Mouse (Mus musculus) gastrocnemius, adult 2 months (tissue): Measurements from ENCODE around the gene Naa60. TPM values are rescaled to one million over a fixed set of nuclear protein-coding genes. Genes with fewer than 3 reads are reported as not detected.

Experiments used
- DNase-seq: peaks from one replicate; pipeline ENCODE4 v3.0.0; 2022
- H3K27ac ChIP-seq: fragments of 200-600 bp; 2 replicates; pipeline ENCODE4 v1.8.1; 2022; ENCODE audit warnings: mild to moderate bottlenecking
- H3K4me3 ChIP-seq: fragments of 200-600 bp; 2 replicates; pipeline ENCODE4 v1.8.1; 2022; ENCODE audit warnings: mild to moderate bottlenecking, moderate library complexity
- CTCF ChIP-seq: fragments of 200-600 bp; IDR thresholded peaks from 2 replicates; pipeline ENCODE4 v1.8.1; 2022; ENCODE audit warnings: antibody characterized with exemption, mild to moderate bottlenecking, moderate library complexity
- intact Hi-C: fragments of 180-260 bp; cut with DNase I; formaldehyde crosslinking; loops from one replicate; pipeline ENCODE4 v1.15.1; 2025
- microRNA-seq: library from miRNA; unstranded; fragments of <30 nt; microRNA quantifications from one replicate; pipeline ENCODE4 v1.2.0, GENCODE M21; 2021
- total RNA-seq, 2 experiments: library from RNA; stranded (reverse); gene quantifications; 2 replicates each; pipeline ENCODE4 v1.2.3; 2021

Gene Naa60
- total RNA-seq, 2 experiments from 2014 or later, result 29.7 to 45.7 TPM

- peak overlapping the region; percentile 69; the same call in 1 of the 2 replicates for H3K27ac ChIP-seq
- no peak for TF ChIP-seq CTCF
- no peak overlapping the region; the same call in 1 of the 2 replicates for H3K4me3 ChIP-seq
- no peak for DNase-seq
- intact Hi-C loops, result no loop called here
Measured at GRCm38 (mm10) chr16:3896046-3896445, 23.9 kb downstream of the Naa60 start.

- intact Hi-C loops, result no loop called here
- Histone ChIP-seq H3K4me3 (no peak overlapping the region), H3K27ac (no peak overlapping the region; the same call in 1 of the 2 replicates)
- no peak for DNase-seq
- TF ChIP-seq CTCF, result no peak
Measured at GRCm38 (mm10) chr16:3896553-3896952, 24.4 kb downstream of the Naa60 start.

GRCm38 (mm10) chr16:3907471-3907870, 35.3 kb downstream of the Naa60 start:
- intact Hi-C loops, result loop anchor here (2.0 kb wide), 1 partner anchor 61 kb away; the partner anchor contains the start of gene Zfp174
- H3K4me3 ChIP-seq, result no peak overlapping the region
- DNase-seq, result no peak
- no peak overlapping the region for H3K27ac ChIP-seq
- no peak for TF ChIP-seq CTCF

- H3K4me3 ChIP-seq, result peak within 1 kb of the TSS; percentile 87
- peak within 1 kb of the TSS; percentile 87 for H3K27ac ChIP-seq
- peak; percentile 88 for TF ChIP-seq CTCF
- intact Hi-C loops, result loop anchor here (1.0 to 2.0 kb wide), 3 partner anchors 24 to 96 kb away; partner anchors contain the start of genes Gm20695 and Zfp597
- peak; percentile 96 for DNase-seq
Measured at GRCm38 (mm10) chr16:3908537-3909111, 36.4 kb downstream of the Naa60 start, which contains the start of the genes 1700037C18Rik and Cluap1. TSS of gene 1700037C18Rik (minus strand) at chr16:3908689. TSS of gene Cluap1 (plus strand) at chr16:3908801.

GRCm38 (mm10) chr16:3909118-3909517, 36.9 kb downstream of the Naa60 start:
- no peak for DNase-seq
- peak overlapping the region; percentile 87 for H3K27ac ChIP-seq
- peak overlapping the region; percentile 87 for H3K4me3 ChIP-seq
- intact Hi-C loops, result loop anchor here (2.0 kb wide), 2 partner anchors 70 to 96 kb away; no protein-coding TSS in a partner anchor
- no peak for TF ChIP-seq CTCF

- Histone ChIP-seq H3K27ac (no peak overlapping the region), H3K4me3 (no peak overlapping the region)
- no peak for DNase-seq
- intact Hi-C loops, result no loop called here
- no peak for TF ChIP-seq CTCF
Measured at GRCm38 (mm10) chr16:3920756-3921155, 48.6 kb downstream of the Naa60 start.

- intact Hi-C loops, result no loop called here
- TF ChIP-seq CTCF, result no peak
- no peak overlapping the region for H3K27ac ChIP-seq
- no peak overlapping the region for H3K4me3 ChIP-seq
- DNase-seq, result no peak
Measured at GRCm38 (mm10) chr16:3923515-3923914, 51.3 kb downstream of the Naa60 start.

GRCm38 (mm10) chr16:3923966-3924365, 51.8 kb downstream of the Naa60 start:
- no peak overlapping the region for H3K4me3 ChIP-seq
- TF ChIP-seq CTCF, result no peak
- H3K27ac ChIP-seq, result no peak overlapping the region
- intact Hi-C loops, result no loop called here
- DNase-seq, result no peak

GRCm38 (mm10) chr16:3928582-3928981, 56.4 kb downstream of the Naa60 start:
- no peak for TF ChIP-seq CTCF
- H3K27ac ChIP-seq, result no peak overlapping the region
- intact Hi-C loops, result no loop called here
- no peak for DNase-seq
- no peak overlapping the region for H3K4me3 ChIP-seq

GRCm38 (mm10) chr16:3929151-3929550, 57.0 kb downstream of the Naa60 start:
- Histone ChIP-seq H3K27ac (no peak overlapping the region), H3K4me3 (no peak overlapping the region)
- no peak for DNase-seq
- intact Hi-C loops, result no loop called here
- TF ChIP-seq CTCF, result no peak

- Histone ChIP-seq H3K27ac (no peak overlapping the region), H3K4me3 (no peak overlapping the region)
- intact Hi-C loops, result no loop called here
- TF ChIP-seq CTCF, result no peak
- no peak for DNase-seq
Measured at GRCm38 (mm10) chr16:3933536-3933935, 61.4 kb downstream of the Naa60 start.

- H3K4me3 ChIP-seq, result no peak overlapping the region
- intact Hi-C loops, result no loop called here
- DNase-seq, result no peak
- no peak for TF ChIP-seq CTCF
- no peak overlapping the region for H3K27ac ChIP-seq
Measured at GRCm38 (mm10) chr16:3934091-3934490, 61.9 kb downstream of the Naa60 start.

- no peak for DNase-seq
- TF ChIP-seq CTCF, result no peak
- Histone ChIP-seq H3K27ac (no peak overlapping the region), H3K4me3 (no peak overlapping the region)
- intact Hi-C loops, result no loop called here
Measured at GRCm38 (mm10) chr16:3934701-3935100, 62.5 kb downstream of the Naa60 start.

- DNase-seq, result no peak
- H3K4me3 ChIP-seq, result no peak overlapping the region
- no peak overlapping the region for H3K27ac ChIP-seq
- intact Hi-C loops, result no loop called here
- no peak for TF ChIP-seq CTCF
Measured at GRCm38 (mm10) chr16:3951141-3951540, 79.0 kb downstream of the Naa60 start.

Small RNA genes lying within 50 kb of the gene (microRNA-seq; reads per million reads assigned to microRNA genes)
- gene Gm23493, result not detected

Other genes starting within 250 kb of the Naa60 start
- gene Mefv, start 154.3 kb upstream of the Naa60 start, total RNA-seq, result not detected
- 1 to 10 TPM; 7.2 to 7.3 TPM for gene Zfp263, start 128.3 kb upstream of the Naa60 start, total RNA-seq
- not detected for gene Olfr15, start 41.5 kb upstream of the Naa60 start, total RNA-seq
- 1 to 10 TPM; 1.5 to 1.7 TPM for gene Zfp174, start 25.1 kb upstream of the Naa60 start, total RNA-seq
- 1 to 10 TPM; 6.3 to 6.6 TPM for gene Zfp597, start 12.2 kb downstream of the Naa60 start, total RNA-seq
- under 1 TPM in 1 of 2 experiments, not detected in 1; 0.31 TPM for gene Gm20695, start 12.3 kb downstream of the Naa60 start, total RNA-seq
- 1 to 10 TPM; 1.9 to 2.0 TPM for gene 1700037C18Rik, start 36.3 kb downstream of the Naa60 start, total RNA-seq
- gene Cluap1, start 36.4 kb downstream of the Naa60 start, total RNA-seq, result 1 to 10 TPM; 8.0 to 9.1 TPM
- gene Nlrc3, start 104.3 kb downstream of the Naa60 start, total RNA-seq, result 1 to 10 TPM; 1.6 to 4.4 TPM
- 1 to 10 TPM; 8.1 to 10.0 TPM for gene Slx4, start 131.4 kb downstream of the Naa60 start, total RNA-seq
- gene Dnase1, start 164.6 kb downstream of the Naa60 start, total RNA-seq, result under 1 TPM in 1 of 2 experiments, not detected in 1; 0.82 TPM
- gene Trap1, start 205.5 kb downstream of the Naa60 start, total RNA-seq, result 100 to 1,000 TPM; 118 to 132 TPM